Mouse (Mus musculus) ovary, adult 10 weeks (tissue): ENCODE results near the gene Sema4f. TPM values are rescaled to one million over a fixed set of nuclear protein-coding genes. Genes with fewer than 3 reads are reported as not detected.

ENCODE experiments used
- polyA plus RNA-seq: library from polyadenylated mRNA; stranded (reverse); fragments of 350-450 nt; fragmentation: Illumina TruSeq; extraction: RNeasy Lipid Tissue Mini Kit (QIAGEN cat#74804); gene quantifications from one replicate; pipeline ENCODE4 v1.2.3, GENCODE M21; 2014

Gene Sema4f
- polyA plus RNA-seq: not detected

GRCm38 (mm10) chr6:82939167-82939912 lies at the start of gene Sema4f:
Sema4f (minus strand) TSS chr6:82939769.

GRCm38 (mm10) chr6:82946651-82947050 lies 7.1 kb upstream of the Sema4f start, which contains the start of gene M1ap:
M1ap (plus strand) TSS chr6:82946902.

Other genes starting within 250 kb of the Sema4f start
- gene Pole4, start 234.4 kb downstream of the Sema4f start, polyA plus RNA-seq: 189 TPM
- gene Hk2, start 165.3 kb downstream of the Sema4f start, polyA plus RNA-seq: 16.7 TPM
- not detected for gene M1ap, start 7.1 kb upstream of the Sema4f start, polyA plus RNA-seq
- gene Dok1, start 93.7 kb upstream of the Sema4f start, polyA plus RNA-seq: not detected
- gene Loxl3, start 94.4 kb upstream of the Sema4f start, polyA plus RNA-seq: 3.5 TPM
- gene Aup1, start 114.8 kb upstream of the Sema4f start, polyA plus RNA-seq: 4.6 TPM
- gene Htra2, start 115.5 kb upstream of the Sema4f start, polyA plus RNA-seq: 2.6 TPM
- gene Dqx1, start 118.1 kb upstream of the Sema4f start, polyA plus RNA-seq: not detected
- not detected for gene Tlx2, start 130.5 kb upstream of the Sema4f start, polyA plus RNA-seq
- 4.1 TPM for gene Pcgf1, start 138.1 kb upstream of the Sema4f start, polyA plus RNA-seq
- gene Lbx2, start 146.6 kb upstream of the Sema4f start, polyA plus RNA-seq: not detected
- gene Ccdc142, start 161.8 kb upstream of the Sema4f start, polyA plus RNA-seq: not detected
- 1.2 TPM for gene Gm42688, start 161.8 kb upstream of the Sema4f start, polyA plus RNA-seq
- 26.1 TPM for gene Mrpl53, start 169.3 kb upstream of the Sema4f start, polyA plus RNA-seq
- 3.6 TPM for gene Mogs, start 175.7 kb upstream of the Sema4f start, polyA plus RNA-seq
- gene Wbp1, start 181.8 kb upstream of the Sema4f start, polyA plus RNA-seq: 1.7 TPM
- gene Ino80b, start 185.7 kb upstream of the Sema4f start, polyA plus RNA-seq: not detected
- not detected for gene Rtkn, start 195.7 kb upstream of the Sema4f start, polyA plus RNA-seq
- 0.40 TPM for gene Wdr54, start 216.6 kb upstream of the Sema4f start, polyA plus RNA-seq
- not detected for gene 1700003E16Rik, start 216.6 kb upstream of the Sema4f start, polyA plus RNA-seq
- 10.8 TPM for gene Dctn1, start 226.2 kb upstream of the Sema4f start, polyA plus RNA-seq